Mouse (Mus musculus) kidney, embryonic 15.5 days (tissue): ENCODE results near the gene Immp2l. TPM values are rescaled to one million over a fixed set of nuclear protein-coding genes. Genes with fewer than 3 reads are reported as not detected.

Source experiments
- ATAC-seq: fragments of 200-750 bp; cut with Nextera tagmentation; replicated peaks from 2 replicates; pipeline ENCODE4 v1.8.0; 2017; ENCODE audit warnings: moderate TSS enrichment; ENCODE audit not compliant: low FRiP score
- H3K27ac ChIP-seq: fragments of 300-500 bp; sonication (generic); 2 replicates; pipeline ENCODE4 v1.5.1; 2015; ENCODE audit warnings: mild to moderate bottlenecking, inconsistent platforms
- H3K27me3 ChIP-seq: fragments of 300-500 bp; sonication (generic); 2 replicates; pipeline ENCODE4 v1.6.1; 2015; ENCODE audit warnings: inconsistent platforms
- H3K36me3 ChIP-seq: fragments of 300-500 bp; sonication (generic); 2 replicates; pipeline ENCODE4 v1.6.1; 2015; ENCODE audit warnings: inconsistent platforms
- H3K4me1 ChIP-seq: fragments of 300-500 bp; sonication (generic); 2 replicates; pipeline ENCODE4 v1.6.1; 2015; ENCODE audit warnings: inconsistent platforms
- H3K4me2 ChIP-seq: fragments of 300-500 bp; sonication (generic); 2 replicates; pipeline ENCODE4 v1.6.1; 2015; ENCODE audit warnings: moderate library complexity, mild to moderate bottlenecking, inconsistent platforms
- H3K4me3 ChIP-seq: fragments of 300-500 bp; sonication (generic); replicated peaks from 2 replicates; pipeline ENCODE4 v1.5.1; 2015; ENCODE audit warnings: mild to moderate bottlenecking, inconsistent platforms
- H3K9ac ChIP-seq: fragments of 300-500 bp; sonication (generic); 2 replicates; pipeline ENCODE4 v1.6.1; 2015; ENCODE audit warnings: mild to moderate bottlenecking, inconsistent platforms
- H3K9me3 ChIP-seq: fragments of 300-500 bp; sonication (generic); replicated peaks from 2 replicates; pipeline ENCODE4 v1.6.1; 2016; ENCODE audit warnings: inconsistent platforms
- WGBS: fragments of 180-500 bp; shearing (Covaris S2); methylation state at CpG from one replicate; pipeline ENCODE4 v1.1.7; 2015; ENCODE audit warnings: mixed read lengths; 5-methylcytosine and 5-hydroxymethylcytosine counted together
- polyA plus RNA-seq: library from polyadenylated mRNA; unstranded; fragments of >200 nt; fragmentation: Nextera tagmentation; extraction: Ambion mirVana; gene quantifications from 2 replicates; pipeline ENCODE4 v1.2.1, GENCODE M21; 2015

Gene Immp2l
- polyA plus RNA-seq, 1 experiment from 2014 or later, result 8.6 TPM

GRCm38 (mm10) chr12:41277896-41278295 lies 254.0 kb downstream of the Immp2l start:
- WGBS, result 94% methylated on average over 1 of the region's 1 CpGs
- ATAC-seq, result no peak
- no peaks in the 10 kb centered on the region for H3K9me3 ChIP-seq

GRCm38 (mm10) chr12:41289047-41289446 lies 265.2 kb downstream of the Immp2l start:
- H3K36me3 ChIP-seq, result no peaks in the 10 kb centered on the region
- no peak overlapping the region for H3K4me3 ChIP-seq
- H3K4me1 ChIP-seq, result no peaks in the 10 kb centered on the region
- H3K27ac ChIP-seq, result no peak overlapping the region
- H3K9me3 ChIP-seq, result no peaks in the 10 kb centered on the region
- H3K4me2 ChIP-seq, result no peak overlapping the region
- no peak overlapping the region for H3K9ac ChIP-seq
- ATAC-seq, result no peak
- 79% methylated on average over 3 of the region's 3 CpGs for WGBS
- H3K27me3 ChIP-seq, result no peaks in the 10 kb centered on the region

More at GRCm38 (mm10) chr12:41277896-41278295, 254.0 kb downstream of the Immp2l start:
- H3K4me1 ChIP-seq, result no peaks in the 10 kb centered on the region
- no peaks in the 10 kb centered on the region for H3K36me3 ChIP-seq
- H3K9ac ChIP-seq, result no peak overlapping the region
- no peak overlapping the region for H3K4me2 ChIP-seq
- no peak overlapping the region for H3K4me3 ChIP-seq
- H3K27me3 ChIP-seq, result no peaks in the 10 kb centered on the region
- H3K27ac ChIP-seq, result no peak overlapping the region

GRCm38 (mm10) chr12:41307015-41307414 lies 283.1 kb downstream of the Immp2l start:
- no peak overlapping the region for H3K27ac ChIP-seq
- ATAC-seq, result no peak
- H3K4me3 ChIP-seq, result no peak overlapping the region

GRCm38 (mm10) chr12:41308726-41309680 lies 285.1 kb downstream of the Immp2l start:
- H3K4me3 ChIP-seq, result no peak overlapping the region
- no peaks in the 10 kb centered on the region for H3K27me3 ChIP-seq
- H3K27ac ChIP-seq, result no peak overlapping the region
- H3K9me3 ChIP-seq, result no peaks in the 10 kb centered on the region
- WGBS, result 84% methylated on average over 6 of the region's 6 CpGs
- H3K4me2 ChIP-seq, result no peak overlapping the region
- ATAC-seq, result no peak
- H3K36me3 ChIP-seq, result no peaks in the 10 kb centered on the region
- no peaks in the 10 kb centered on the region for H3K4me1 ChIP-seq
- no peak overlapping the region for H3K9ac ChIP-seq

More at GRCm38 (mm10) chr12:41307015-41307414, 283.1 kb downstream of the Immp2l start:
- H3K9me3 ChIP-seq, result no peaks in the 10 kb centered on the region
- H3K4me1 ChIP-seq, result no peaks in the 10 kb centered on the region
- H3K4me2 ChIP-seq, result no peak overlapping the region
- WGBS, result 52% methylated on average over 3 of the region's 3 CpGs
- H3K27me3 ChIP-seq, result no peaks in the 10 kb centered on the region
- H3K9ac ChIP-seq, result no peak overlapping the region
- no peaks in the 10 kb centered on the region for H3K36me3 ChIP-seq

- WGBS, result 89% methylated on average over 6 of the region's 6 CpGs
- Histone ChIP-seq H3K4me3 (no peak overlapping the region), H3K4me1 (peaks cover 10% of the 10 kb centered on the region)
These were observed 289.5 kb downstream of the Immp2l start for GRCm38 (mm10) chr12:41313391-41313790.

GRCm38 (mm10) chr12:41314811-41315461 lies 291.0 kb downstream of the Immp2l start:
- 8% methylated on average over 11 of the region's 11 CpGs for WGBS
- H3K4me2 ChIP-seq, result peak overlapping the region; percentile 43
- H3K9ac ChIP-seq, result no peak overlapping the region
- no peaks in the 10 kb centered on the region for H3K27me3 ChIP-seq
- H3K36me3 ChIP-seq, result no peaks in the 10 kb centered on the region
- peak; percentile 82 for ATAC-seq
- peak overlapping the region; percentile 58 for H3K27ac ChIP-seq
- peaks cover 10% of the 10 kb centered on the region for H3K4me1 ChIP-seq
- H3K4me3 ChIP-seq, result no peak overlapping the region
- no peaks in the 10 kb centered on the region for H3K9me3 ChIP-seq

More at GRCm38 (mm10) chr12:41313391-41313790, 289.5 kb downstream of the Immp2l start:
- Histone ChIP-seq H3K4me2 (no peak overlapping the region), H3K27ac (no peak overlapping the region), H3K9me3 (no peaks in the 10 kb centered on the region), H3K36me3 (no peaks in the 10 kb centered on the region), H3K27me3 (no peaks in the 10 kb centered on the region), H3K9ac (no peak overlapping the region)
- ATAC-seq, result no peak

GRCm38 (mm10) chr12:41315871-41316270 lies 292.0 kb downstream of the Immp2l start:
- no peak overlapping the region for H3K9ac ChIP-seq
- H3K27ac ChIP-seq, result no peak overlapping the region
- ATAC-seq, result no peak
- no peak overlapping the region for H3K4me2 ChIP-seq
- H3K4me3 ChIP-seq, result no peak overlapping the region
- no peaks in the 10 kb centered on the region for H3K27me3 ChIP-seq
- no peaks in the 10 kb centered on the region for H3K9me3 ChIP-seq
- WGBS, result 86% methylated on average over 4 of the region's 4 CpGs
- no peaks in the 10 kb centered on the region for H3K36me3 ChIP-seq
- H3K4me1 ChIP-seq, result peaks cover 10% of the 10 kb centered on the region

GRCm38 (mm10) chr12:41316426-41316825 lies 292.5 kb downstream of the Immp2l start:
- no peak for ATAC-seq
- H3K4me2 ChIP-seq, result no peak overlapping the region
- peaks cover 10% of the 10 kb centered on the region for H3K4me1 ChIP-seq
- no peak overlapping the region for H3K9ac ChIP-seq
- H3K9me3 ChIP-seq, result no peaks in the 10 kb centered on the region
- no peaks in the 10 kb centered on the region for H3K27me3 ChIP-seq
- WGBS, result 82% methylated on average over 4 of the region's 4 CpGs
- H3K36me3 ChIP-seq, result no peaks in the 10 kb centered on the region
- H3K27ac ChIP-seq, result no peak overlapping the region
- H3K4me3 ChIP-seq, result no peak overlapping the region

- no peaks in the 10 kb centered on the region for H3K9me3 ChIP-seq
These were observed 293.5 kb downstream of the Immp2l start for GRCm38 (mm10) chr12:41317431-41317830.

GRCm38 (mm10) chr12:41322018-41322417 lies 298.1 kb downstream of the Immp2l start:
- Histone ChIP-seq H3K36me3 (no peaks in the 10 kb centered on the region), H3K4me3 (no peak overlapping the region), H3K4me2 (no peak overlapping the region), H3K27ac (no peak overlapping the region), H3K27me3 (no peaks in the 10 kb centered on the region), H3K4me1 (no peaks in the 10 kb centered on the region), H3K9me3 (no peaks in the 10 kb centered on the region), H3K9ac (no peak overlapping the region)
- WGBS, result 100% methylated on average over 1 of the region's 1 CpGs
- no peak for ATAC-seq

More at GRCm38 (mm10) chr12:41317431-41317830, 293.5 kb downstream of the Immp2l start:
- no peak overlapping the region for H3K9ac ChIP-seq
- H3K4me3 ChIP-seq, result no peak overlapping the region
- WGBS, result 95% methylated on average over 2 of the region's 2 CpGs
- H3K27me3 ChIP-seq, result no peaks in the 10 kb centered on the region
- H3K4me2 ChIP-seq, result no peak overlapping the region
- no peaks in the 10 kb centered on the region for H3K36me3 ChIP-seq
- H3K27ac ChIP-seq, result no peak overlapping the region
- ATAC-seq, result no peak
- peaks cover 10% of the 10 kb centered on the region for H3K4me1 ChIP-seq

- H3K4me3 ChIP-seq, result no peak overlapping the region
- H3K4me2 ChIP-seq, result no peak overlapping the region
- no peaks in the 10 kb centered on the region for H3K4me1 ChIP-seq
- H3K9me3 ChIP-seq, result no peaks in the 10 kb centered on the region
- no peaks in the 10 kb centered on the region for H3K27me3 ChIP-seq
- H3K36me3 ChIP-seq, result no peaks in the 10 kb centered on the region
- ATAC-seq, result no peak
- no peak overlapping the region for H3K9ac ChIP-seq
- WGBS, result 82% methylated on average over 2 of the region's 2 CpGs
- no peak overlapping the region for H3K27ac ChIP-seq
These were observed 300.5 kb downstream of the Immp2l start for GRCm38 (mm10) chr12:41324418-41324817.

- no peak for ATAC-seq
- Histone ChIP-seq H3K9me3 (no peaks in the 10 kb centered on the region), H3K27me3 (no peaks in the 10 kb centered on the region), H3K27ac (no peak overlapping the region), H3K9ac (no peak overlapping the region), H3K4me3 (no peak overlapping the region), H3K4me1 (no peaks in the 10 kb centered on the region), H3K4me2 (no peak overlapping the region), H3K36me3 (no peaks in the 10 kb centered on the region)
- WGBS, result 67% methylated on average over 2 of the region's 2 CpGs
These were observed 301.9 kb downstream of the Immp2l start for GRCm38 (mm10) chr12:41325756-41326155.
